Mouse (Mus musculus) erythroblast, embryonic 14.5 days (primary cell): ENCODE results near the gene Skp1a. TPM values are rescaled to one million over a fixed set of nuclear protein-coding genes. Genes with fewer than 3 reads are reported as not detected.

Experiments
- H3K27me3 ChIP-seq: 2 replicates; pipeline ENCODE4 v1.6.1; 2012; ENCODE audit warnings: inconsistent platforms; ENCODE audit not compliant: control insufficient read depth
- H3K36me3 ChIP-seq: 2 replicates; pipeline ENCODE4 v1.6.1; 2012; ENCODE audit warnings: mild to moderate bottlenecking, inconsistent platforms; ENCODE audit not compliant: control insufficient read depth
- H3K4me1 ChIP-seq: 2 replicates; pipeline ENCODE4 v1.6.1; 2012; ENCODE audit warnings: inconsistent platforms; ENCODE audit not compliant: control insufficient read depth
- H3K4me3 ChIP-seq: replicated peaks from 2 replicates; pipeline ENCODE3; 2012; ENCODE audit warnings: moderate library complexity, mild to moderate bottlenecking, inconsistent platforms
- H3K9me3 ChIP-seq: 2 replicates; pipeline ENCODE4 v1.6.1; 2012; ENCODE audit warnings: low read length, inconsistent platforms, mixed read lengths; ENCODE audit not compliant: control insufficient read depth
- GATA1 ChIP-seq: IDR thresholded peaks from 2 replicates; pipeline ENCODE4 v1.6.1; 2012; ENCODE audit warnings: low read length, inconsistent platforms, mixed read lengths
- TAL1 ChIP-seq: IDR thresholded peaks from 3 replicates; pipeline ENCODE4 v1.6.1; 2012; ENCODE audit warnings: low read length, inconsistent platforms, mixed read lengths
- polyA plus RNA-seq: library from polyadenylated mRNA; stranded (reverse); fragments of >175 nt; gene quantifications from 2 replicates; pipeline ENCODE4 v1.2.3, GENCODE M21; 2012

The Skp1a gene
- polyA plus RNA-seq, 1 experiment, result 2.3 TPM

DNA sequence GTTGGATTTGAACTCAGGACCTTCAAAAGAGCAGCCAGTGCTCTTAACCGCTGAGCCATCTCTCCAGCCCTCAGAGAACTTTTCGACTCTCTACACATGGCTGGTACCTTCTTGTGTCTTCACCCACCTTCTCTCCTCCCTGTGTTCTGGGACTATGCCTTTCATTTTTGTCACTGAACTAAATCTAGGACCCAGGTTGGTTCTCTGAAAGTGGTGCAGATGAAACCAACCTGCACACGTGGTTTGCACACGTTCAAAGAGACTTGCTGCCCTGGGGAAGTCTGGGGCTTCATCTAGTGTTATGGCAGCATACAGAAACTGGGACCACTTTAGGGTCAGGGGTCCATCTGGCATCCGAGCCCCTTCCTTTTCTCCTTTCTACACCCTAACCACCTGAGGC, 35.5 kb downstream of the Skp1a start:
- no peaks in the 10 kb centered on the region for H3K9me3 ChIP-seq
- H3K27me3 ChIP-seq, result no peaks in the 10 kb centered on the region; the same call in 1 of the 2 replicates
- TF ChIP-seq TAL1, result no peak
- TF ChIP-seq GATA1, result no peak
- H3K4me1 ChIP-seq, result peaks cover 2% of the 10 kb centered on the region; the same call in 1 of the 2 replicates
- H3K36me3 ChIP-seq, result no peaks in the 10 kb centered on the region
- H3K4me3 ChIP-seq, result no peak overlapping the region

DNA sequence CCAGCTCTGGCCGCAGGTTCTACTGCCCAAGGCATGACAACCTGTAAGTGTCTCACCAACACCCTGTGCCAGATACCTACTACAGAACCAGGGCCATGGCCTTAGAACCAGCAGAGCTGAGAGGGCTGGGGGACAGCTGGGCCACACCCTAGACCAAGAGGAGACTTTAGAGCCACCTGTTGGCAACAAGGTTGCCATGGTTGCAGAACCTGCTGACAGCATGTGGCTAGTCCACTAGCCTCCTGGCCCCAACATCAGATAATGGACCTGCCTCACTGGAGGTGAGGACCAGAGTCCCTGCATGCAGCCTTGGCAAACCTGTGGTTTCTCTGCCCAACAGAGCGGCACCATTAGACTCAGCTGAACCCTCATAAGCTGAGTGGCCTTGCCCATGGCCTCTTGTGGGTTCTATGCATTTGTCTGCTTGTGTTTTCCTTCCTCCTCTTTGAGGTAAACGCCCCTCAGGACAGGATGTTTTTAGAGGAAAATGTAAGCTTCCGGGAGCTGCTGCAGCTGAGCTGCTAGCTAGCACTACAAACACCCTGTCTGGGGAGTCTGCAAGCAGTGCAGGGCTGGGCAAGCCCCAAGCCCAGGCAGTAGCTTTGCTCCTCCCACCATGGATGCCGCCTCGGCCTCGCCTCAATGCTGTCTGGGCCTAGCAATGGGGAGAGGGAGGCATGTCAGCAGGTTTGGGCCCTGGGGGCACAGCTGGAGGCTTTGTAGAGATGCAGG, 36.5 kb downstream of the Skp1a start:
- TF ChIP-seq GATA1 (no peak), TAL1 (no peak)
- Histone ChIP-seq H3K4me3 (no peak overlapping the region), H3K36me3 (no peaks in the 10 kb centered on the region), H3K9me3 (no peaks in the 10 kb centered on the region), H3K4me1 (peaks cover 2% of the 10 kb centered on the region; the same call in 1 of the 2 replicates), H3K27me3 (no peaks in the 10 kb centered on the region; the same call in 1 of the 2 replicates)

DNA sequence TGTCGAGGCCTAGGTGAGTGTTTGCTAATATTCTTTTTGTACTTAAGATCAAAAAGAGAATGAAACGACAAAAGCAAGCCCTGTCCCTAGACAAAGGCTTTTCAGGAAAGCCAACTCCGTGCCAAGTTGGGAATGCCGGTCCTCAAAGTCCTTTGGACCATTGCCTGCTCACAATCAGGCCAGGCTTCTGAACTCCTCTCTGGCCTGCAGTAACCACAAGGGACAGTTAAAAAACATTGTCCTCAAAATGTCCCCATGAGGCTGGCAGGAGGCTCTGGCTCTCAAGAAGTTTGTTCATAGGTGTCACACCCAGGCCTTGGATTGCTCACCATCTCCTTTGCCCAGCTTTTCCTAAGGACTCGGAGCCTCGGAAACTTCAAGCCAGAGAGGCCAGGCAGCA, 38.0 kb downstream of the Skp1a start:
- no peak overlapping the region for H3K4me3 ChIP-seq
- no peaks in the 10 kb centered on the region for H3K9me3 ChIP-seq
- TF ChIP-seq GATA1, result no peak
- TF ChIP-seq TAL1, result no peak
- H3K4me1 ChIP-seq, result peaks cover 2% of the 10 kb centered on the region; the same call in 1 of the 2 replicates
- no peaks in the 10 kb centered on the region; the same call in 1 of the 2 replicates for H3K27me3 ChIP-seq
- no peaks in the 10 kb centered on the region for H3K36me3 ChIP-seq

DNA sequence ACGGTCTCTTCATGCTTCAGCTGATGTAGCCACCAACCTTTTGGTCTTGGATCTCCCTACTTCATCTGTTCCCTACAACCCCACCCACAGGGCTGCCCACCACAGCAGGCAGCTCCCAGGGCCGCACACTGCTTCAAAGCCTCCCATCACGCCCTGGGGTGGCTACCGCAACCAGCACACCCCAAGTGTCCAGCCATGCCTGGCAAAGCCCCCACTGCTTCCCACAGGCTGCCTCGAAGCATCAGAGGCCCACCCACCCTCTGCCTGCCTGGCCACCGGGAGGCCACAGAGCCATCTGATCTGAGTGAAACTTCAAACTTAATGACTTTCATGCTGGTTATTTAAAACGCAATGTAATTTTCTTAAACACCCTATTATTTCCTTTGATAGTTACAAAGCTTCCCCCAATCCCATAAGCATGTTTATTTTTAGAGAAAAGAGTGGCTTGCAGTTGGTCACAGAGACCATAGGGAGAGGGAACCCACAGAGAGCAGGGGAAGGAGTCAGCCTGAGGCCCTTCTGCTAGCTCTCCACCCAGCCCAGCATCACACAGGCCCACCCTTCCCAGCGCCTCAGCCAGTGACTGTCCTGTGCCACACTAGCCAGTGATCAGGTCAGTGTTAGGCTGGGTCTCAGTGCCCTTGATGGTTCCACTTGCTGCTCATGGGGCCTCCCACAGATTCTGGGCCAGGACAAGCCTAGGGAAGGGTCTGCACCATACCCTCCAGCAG, 40.1 kb downstream of the Skp1a start:
- H3K4me1 ChIP-seq, result peaks cover 2% of the 10 kb centered on the region; the same call in 1 of the 2 replicates
- TF ChIP-seq GATA1 (no peak), TAL1 (no peak)
- H3K4me3 ChIP-seq, result no peak overlapping the region
- no peaks in the 10 kb centered on the region; the same call in 1 of the 2 replicates for H3K27me3 ChIP-seq
- H3K9me3 ChIP-seq, result no peaks in the 10 kb centered on the region
- no peaks in the 10 kb centered on the region for H3K36me3 ChIP-seq

DNA sequence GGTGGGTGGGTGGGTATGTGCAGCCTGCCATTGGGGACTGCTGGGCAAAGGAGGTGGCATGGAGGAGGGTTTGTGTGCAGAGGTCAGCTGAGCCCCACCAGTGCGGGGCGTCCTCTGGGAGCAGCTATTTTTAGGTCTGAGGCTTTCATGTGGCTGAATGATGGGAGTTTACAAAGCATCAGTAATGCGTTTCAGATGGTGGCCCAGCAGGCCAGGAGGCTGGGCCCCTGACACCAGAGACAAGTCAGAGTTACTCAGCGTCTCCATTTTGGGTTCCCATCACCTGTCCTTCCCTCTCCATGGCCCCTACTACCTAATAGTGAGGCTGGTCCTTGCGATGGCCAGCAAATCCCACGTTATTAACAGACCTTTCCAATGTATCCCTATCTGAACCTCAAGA, 40.8 kb downstream of the Skp1a start:
- Histone ChIP-seq H3K36me3 (no peaks in the 10 kb centered on the region), H3K27me3 (no peaks in the 10 kb centered on the region; the same call in 1 of the 2 replicates), H3K4me1 (peaks cover 2% of the 10 kb centered on the region; the same call in 1 of the 2 replicates), H3K4me3 (no peak overlapping the region), H3K9me3 (no peaks in the 10 kb centered on the region)
- no peak for TF ChIP-seq TAL1
- TF ChIP-seq GATA1, result no peak

DNA sequence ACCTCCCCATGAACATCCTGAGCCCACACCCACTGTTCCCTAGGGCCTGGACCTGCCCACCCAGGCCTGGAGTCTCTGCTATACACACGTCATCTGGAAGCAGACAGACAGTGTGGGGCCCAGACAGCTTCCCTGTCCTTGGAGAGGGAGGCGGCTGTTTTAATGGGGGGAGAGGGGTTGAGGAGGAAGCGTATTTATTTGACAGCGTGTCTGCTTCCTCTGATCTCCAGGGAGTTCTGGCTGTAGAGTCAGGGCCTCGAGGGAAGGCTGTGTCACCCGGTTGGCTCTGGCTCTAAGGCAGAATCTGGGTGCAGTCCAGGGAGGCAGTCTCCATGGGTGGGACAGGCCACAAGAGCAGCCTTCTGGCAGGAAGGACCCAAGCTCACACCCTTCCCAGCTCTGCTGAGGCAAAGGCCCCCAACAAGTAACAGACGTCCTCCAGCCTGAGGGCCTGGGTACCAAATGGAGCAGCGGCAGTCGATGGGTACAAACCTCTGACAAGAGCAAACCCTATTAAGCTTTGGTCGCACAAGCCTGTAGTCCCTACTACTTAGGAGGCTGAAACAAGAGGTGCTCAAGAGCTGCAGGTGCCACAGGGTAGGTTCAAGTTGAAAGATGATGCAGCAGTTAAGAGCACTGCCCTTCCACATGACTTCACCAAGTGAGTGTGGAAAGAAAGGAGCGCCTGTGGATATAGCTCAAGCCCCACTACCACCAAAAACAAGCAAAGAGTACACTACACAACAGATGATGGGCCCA, 41.6 kb downstream of the Skp1a start:
- Histone ChIP-seq H3K36me3 (no peaks in the 10 kb centered on the region), H3K9me3 (no peaks in the 10 kb centered on the region), H3K27me3 (no peaks in the 10 kb centered on the region), H3K4me1 (no peaks in the 10 kb centered on the region), H3K4me3 (no peak overlapping the region)
- no peak for TF ChIP-seq TAL1
- TF ChIP-seq GATA1, result no peak

DNA sequence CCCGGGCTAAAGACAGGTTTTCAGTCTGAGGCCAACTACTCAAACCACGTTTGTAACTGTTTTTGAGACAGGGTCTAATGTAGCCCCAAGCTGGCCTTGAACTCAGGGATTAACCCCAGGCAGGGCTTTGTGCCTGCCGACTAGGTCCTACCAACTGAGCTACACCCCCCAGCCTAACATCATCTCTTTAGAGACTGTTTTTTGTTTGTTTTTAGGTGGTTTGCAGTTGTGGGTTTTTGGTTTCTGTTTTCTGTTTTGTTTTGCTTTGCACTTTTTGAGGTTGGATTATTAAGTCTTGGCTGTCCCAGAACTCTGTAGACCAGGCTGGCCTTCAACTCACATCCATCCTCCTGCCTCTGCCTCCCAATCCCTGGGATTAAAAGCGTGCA, 42.1 kb downstream of the Skp1a start:
- Histone ChIP-seq H3K27me3 (no peaks in the 10 kb centered on the region), H3K36me3 (no peaks in the 10 kb centered on the region), H3K4me3 (no peak overlapping the region), H3K4me1 (no peaks in the 10 kb centered on the region), H3K9me3 (no peaks in the 10 kb centered on the region)
- TF ChIP-seq GATA1, result no peak
- no peak for TF ChIP-seq TAL1

DNA sequence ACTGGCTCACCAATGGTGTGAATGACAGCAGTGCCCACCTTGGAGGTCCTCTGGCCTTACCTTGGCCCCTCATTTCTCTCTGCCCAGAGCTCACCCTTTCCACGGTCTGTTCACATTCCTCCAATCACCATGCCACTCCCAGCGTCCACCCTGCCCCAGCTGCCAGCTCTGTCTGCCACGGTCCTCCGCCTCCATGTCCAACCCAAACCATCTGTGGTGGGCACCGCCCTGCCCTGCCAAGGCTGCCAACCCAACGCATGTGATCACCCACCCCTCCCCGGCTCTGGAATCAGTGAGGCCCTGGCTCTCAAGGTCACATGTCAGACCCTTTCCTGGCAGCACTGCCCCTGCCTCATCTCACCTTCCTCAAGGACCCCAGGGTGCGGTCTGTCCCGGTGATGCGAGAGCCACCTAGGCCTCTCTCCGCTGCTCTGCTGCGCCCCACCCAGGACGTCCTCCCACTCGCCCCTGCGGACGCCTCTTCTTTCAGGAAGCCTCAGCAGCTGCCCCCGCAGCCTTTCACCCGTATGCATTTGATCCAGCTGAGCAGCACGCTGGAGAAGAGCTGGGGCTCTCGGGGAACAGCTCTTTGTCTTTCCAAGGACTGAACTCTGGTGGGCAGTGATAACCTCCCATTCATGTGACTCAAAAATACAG, 42.8 kb downstream of the Skp1a start:
- no peak overlapping the region for H3K4me3 ChIP-seq
- no peaks in the 10 kb centered on the region for H3K9me3 ChIP-seq
- peaks cover 2% of the 10 kb centered on the region for H3K27me3 ChIP-seq
- H3K36me3 ChIP-seq, result no peaks in the 10 kb centered on the region
- no peaks in the 10 kb centered on the region for H3K4me1 ChIP-seq
- no peak for TF ChIP-seq GATA1
- no peak for TF ChIP-seq TAL1

DNA sequence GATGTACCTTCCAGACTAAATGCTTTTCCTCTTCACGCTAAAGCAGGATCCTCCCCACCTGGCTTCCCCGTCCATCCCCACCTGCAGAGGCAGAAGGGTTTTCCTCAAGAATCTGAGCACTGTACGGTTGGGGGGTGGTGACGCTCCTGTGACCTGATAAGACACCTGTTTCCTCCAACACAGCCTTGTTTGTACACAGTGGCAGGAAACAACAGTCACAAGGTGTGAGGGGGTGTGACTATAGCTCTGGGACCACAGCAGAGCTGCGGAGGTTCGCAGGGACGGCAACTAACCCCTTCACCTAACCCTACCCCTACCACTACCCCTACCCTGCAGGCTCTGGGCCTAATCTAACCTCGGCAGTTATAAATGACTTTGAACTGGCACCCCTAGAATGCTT, 43.6 kb downstream of the Skp1a start:
- TF ChIP-seq GATA1, result no peak
- no peak for TF ChIP-seq TAL1
- Histone ChIP-seq H3K4me3 (no peak overlapping the region), H3K9me3 (no peaks in the 10 kb centered on the region), H3K36me3 (no peaks in the 10 kb centered on the region), H3K4me1 (no peaks in the 10 kb centered on the region), H3K27me3 (peaks cover 9% of the 10 kb centered on the region)
